Mouse (Mus musculus) urinary bladder, postnatal 36 days (tissue): ENCODE data around the gene Tbc1d10a.
A peak's percentile ranks its signal among the peaks of the same experiment; 100 is the strongest.
"Not testable (repeated sequence)": the region's sequence is repeated elsewhere in the genome, so short reads cannot be mapped to it uniquely, and the experiment has no call there.

Source experiments
- DNase-seq, 2 experiments: peaks; one replicate each; pipeline ENCODE4 v3.0.0; 2022; ENCODE audit warnings: low spot score in 2 of 2, mixed read lengths in 1 of 2

Gene Tbc1d10a

GRCm38 (mm10) chr11:4183511-4183910, 3.1 kb upstream of the Tbc1d10a start:
- DNase-seq = no peak

GRCm38 (mm10) chr11:4184251-4184952, 2.2 kb upstream of the Tbc1d10a start:
- no peak for DNase-seq

- DNase-seq = not testable (repeated sequence)
Measured at GRCm38 (mm10) chr11:4185480-4185879, 1.1 kb upstream of the Tbc1d10a start.

GRCm38 (mm10) chr11:4187318-4187700, 720 bp downstream of the Tbc1d10a start:
- DNase-seq = no peak

- DNase-seq = no peak
Measured at GRCm38 (mm10) chr11:4189182-4189581, 2.6 kb downstream of the Tbc1d10a start.

GRCm38 (mm10) chr11:4190677-4191076, 4.1 kb downstream of the Tbc1d10a start:
- no peak for DNase-seq

GRCm38 (mm10) chr11:4192757-4193156, 6.2 kb downstream of the Tbc1d10a start:
- no peak for DNase-seq

- DNase-seq = no peak
Measured at GRCm38 (mm10) chr11:4193420-4193819, 6.8 kb downstream of the Tbc1d10a start.

- DNase-seq = no peak
Measured at GRCm38 (mm10) chr11:4195597-4196031, 9.0 kb downstream of the Tbc1d10a start.

- DNase-seq = peak; percentile 66
Measured at GRCm38 (mm10) chr11:4196636-4197035, 10.0 kb downstream of the Tbc1d10a start.

GRCm38 (mm10) chr11:4197691-4198090, 11.1 kb downstream of the Tbc1d10a start:
- DNase-seq = peak in 1 of 2 experiments; percentile 60

GRCm38 (mm10) chr11:4201981-4202700, 15.6 kb downstream of the Tbc1d10a start:
- no peak for DNase-seq

GRCm38 (mm10) chr11:4202995-4203704, 16.6 kb downstream of the Tbc1d10a start:
- no peak for DNase-seq

- peak; percentile 56 to 76 for DNase-seq
Measured at GRCm38 (mm10) chr11:4203705-4204074, 17.1 kb downstream of the Tbc1d10a start.

- no peak for DNase-seq
Measured at GRCm38 (mm10) chr11:4205097-4205655, 18.6 kb downstream of the Tbc1d10a start.

GRCm38 (mm10) chr11:4205951-4206350, 19.4 kb downstream of the Tbc1d10a start:
- DNase-seq = no peak

GRCm38 (mm10) chr11:4206563-4206962, 20.0 kb downstream of the Tbc1d10a start:
- no peak for DNase-seq

GRCm38 (mm10) chr11:4207655-4208054, 21.1 kb downstream of the Tbc1d10a start:
- DNase-seq = no peak

- no peak for DNase-seq
Measured at GRCm38 (mm10) chr11:4209556-4209955, 23.0 kb downstream of the Tbc1d10a start.

- DNase-seq = no peak
Measured at GRCm38 (mm10) chr11:4210786-4211185, 24.2 kb downstream of the Tbc1d10a start.

- no peak for DNase-seq
Measured at GRCm38 (mm10) chr11:4213107-4213506, 26.5 kb downstream of the Tbc1d10a start.

- no peak for DNase-seq
Measured at GRCm38 (mm10) chr11:4214572-4214971, 28.0 kb downstream of the Tbc1d10a start.
